Mouse (Mus musculus): ENCODE results near the gene Dpm1. TPM values are rescaled to one million over a fixed set of nuclear protein-coding genes. Genes with fewer than 3 reads are reported as not detected.

The Dpm1 gene
- polyA plus RNA-seq, 1 experiment: 14.0 TPM

DNA sequence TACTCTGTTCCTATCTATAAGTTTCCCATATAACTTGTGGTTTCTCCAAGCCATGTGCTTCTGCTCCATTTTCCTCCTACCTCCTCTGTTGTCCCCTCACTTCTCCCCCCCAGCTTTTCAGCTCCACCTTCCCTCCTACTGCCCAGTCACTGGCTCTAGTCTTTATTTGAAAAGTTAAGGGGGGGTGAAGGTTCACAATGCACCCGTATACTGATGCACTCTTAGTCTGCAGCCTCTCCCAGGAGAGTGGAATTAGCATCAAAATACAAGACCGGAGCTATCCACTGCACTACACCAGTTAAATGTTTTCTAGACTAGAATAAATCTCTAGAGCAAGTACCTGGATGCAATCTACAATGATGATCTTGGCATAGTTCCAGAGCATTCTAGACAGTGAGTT, 34.7 kb downstream of the Dpm1 start:
- Histone ChIP-seq H3K36me3 (ENCODE audit: control insufficient read depth, insufficient read depth) (peaks cover 77% of the 10 kb centered on the region), H3K79me3 (ENCODE audit: low read depth) (peaks cover 99% of the 10 kb centered on the region), H3K79me2 (ENCODE audit: control insufficient read depth, insufficient read depth) (peaks cover 100% of the 10 kb centered on the region), H3ac (ENCODE audit: control insufficient read depth, insufficient read length, low read depth) (no peak overlapping the region), H3K4me3 (ENCODE audit: insufficient read depth, poor library complexity, severe bottlenecking) (no peak overlapping the region), H3K27me3 (ENCODE audit: control insufficient read depth, insufficient read depth, insufficient read length) (no peaks in the 10 kb centered on the region)
- no peak for TF ChIP-seq MYOD1 (IDR thresholded peaks at IDR 0.05; ENCODE audit: control insufficient read depth, insufficient read length, low read depth)

DNA sequence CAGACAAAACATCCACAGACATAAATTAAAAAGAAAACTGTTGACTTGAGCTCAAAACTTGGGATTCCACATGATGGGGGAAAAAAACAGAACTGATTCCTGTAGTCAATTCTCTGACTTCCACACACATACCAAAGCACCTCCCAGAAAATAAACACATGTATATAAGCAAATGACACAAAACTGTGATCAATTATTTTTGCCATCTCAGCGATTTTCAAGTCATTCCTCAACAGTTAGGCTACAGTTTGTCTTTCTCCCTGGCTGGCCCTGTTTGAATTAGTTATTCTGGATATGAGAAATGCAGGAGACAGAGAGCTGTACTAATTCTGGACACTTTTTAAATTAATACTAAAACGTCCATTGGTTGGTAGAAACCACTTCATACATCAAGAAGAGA, 36.7 kb downstream of the Dpm1 start:
- TF ChIP-seq MAX (IDR thresholded peaks at IDR 0.05) (no peak), USF1 (IDR thresholded peaks at IDR 0.05; ENCODE audit: low read depth) (no peak), MYOG (IDR thresholded peaks at IDR 0.05; ENCODE audit: control insufficient read depth, extremely low read depth, insufficient read length) (no peak), CEBPB (IDR thresholded peaks at IDR 0.05; ENCODE audit: low read depth) (no peak), FOSL1 (IDR thresholded peaks at IDR 0.05; ENCODE audit: insufficient read depth, low read length, poor library complexity, severe bottlenecking) (no peak), CTCF (IDR thresholded peaks at IDR 0.05; ENCODE audit: control insufficient read depth, insufficient read depth, insufficient read length) (no peak), MYOD1 (IDR thresholded peaks at IDR 0.05; ENCODE audit: control insufficient read depth, insufficient read length, low read depth) (no peak)
- Histone ChIP-seq H3K4me3 (ENCODE audit: insufficient read depth, poor library complexity, severe bottlenecking) (no peak overlapping the region), H3ac (ENCODE audit: control insufficient read depth, insufficient read length, low read depth) (no peak overlapping the region), H3K27me3 (ENCODE audit: control insufficient read depth, insufficient read depth, insufficient read length) (no peaks in the 10 kb centered on the region), H3K36me3 (ENCODE audit: control insufficient read depth, insufficient read depth) (peaks cover 81% of the 10 kb centered on the region), H3K79me3 (ENCODE audit: low read depth) (peaks cover 100% of the 10 kb centered on the region), H3K79me2 (ENCODE audit: control insufficient read depth, insufficient read depth) (peaks cover 100% of the 10 kb centered on the region)

DNA sequence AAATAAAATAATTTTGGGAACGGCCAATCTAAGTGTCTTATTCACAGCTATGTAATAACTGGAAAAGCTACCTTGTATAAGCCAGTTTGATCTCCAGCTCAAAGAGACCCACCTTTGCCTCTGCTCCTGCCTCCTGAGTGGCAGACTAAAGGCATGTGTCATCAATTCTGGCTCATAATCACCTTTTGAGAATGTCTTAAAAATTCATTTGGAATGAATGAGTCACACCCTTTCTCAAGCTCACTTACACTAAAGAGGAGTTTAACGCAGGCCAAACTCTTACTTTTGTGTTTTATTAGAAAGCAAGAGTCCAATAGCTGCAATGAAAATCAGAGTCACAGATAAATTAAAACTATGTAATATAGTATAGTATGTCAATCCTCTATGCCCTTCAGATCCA, 38.5 kb downstream of the Dpm1 start:
- Histone ChIP-seq H3K4me3 (ENCODE audit: insufficient read depth, poor library complexity, severe bottlenecking) (no peak overlapping the region), H3K27me3 (ENCODE audit: control insufficient read depth, insufficient read depth, insufficient read length) (no peaks in the 10 kb centered on the region), H3ac (ENCODE audit: control insufficient read depth, insufficient read length, low read depth) (no peak overlapping the region), H3K36me3 (ENCODE audit: control insufficient read depth, insufficient read depth) (peaks cover 81% of the 10 kb centered on the region), H3K79me3 (ENCODE audit: low read depth) (peaks cover 99% of the 10 kb centered on the region), H3K79me2 (ENCODE audit: control insufficient read depth, insufficient read depth) (peaks cover 100% of the 10 kb centered on the region)
- TF ChIP-seq MAX (IDR thresholded peaks at IDR 0.05) (no peak), MYOG (IDR thresholded peaks at IDR 0.05; ENCODE audit: control insufficient read depth, extremely low read depth, insufficient read length) (no peak), CTCF (IDR thresholded peaks at IDR 0.05; ENCODE audit: control insufficient read depth, insufficient read depth, insufficient read length) (no peak), USF1 (IDR thresholded peaks at IDR 0.05; ENCODE audit: low read depth) (no peak), MYOD1 (IDR thresholded peaks at IDR 0.05; ENCODE audit: control insufficient read depth, insufficient read length, low read depth) (no peak), FOSL1 (IDR thresholded peaks at IDR 0.05; ENCODE audit: insufficient read depth, low read length, poor library complexity, severe bottlenecking) (no peak), CEBPB (IDR thresholded peaks at IDR 0.05; ENCODE audit: low read depth) (no peak)

DNA sequence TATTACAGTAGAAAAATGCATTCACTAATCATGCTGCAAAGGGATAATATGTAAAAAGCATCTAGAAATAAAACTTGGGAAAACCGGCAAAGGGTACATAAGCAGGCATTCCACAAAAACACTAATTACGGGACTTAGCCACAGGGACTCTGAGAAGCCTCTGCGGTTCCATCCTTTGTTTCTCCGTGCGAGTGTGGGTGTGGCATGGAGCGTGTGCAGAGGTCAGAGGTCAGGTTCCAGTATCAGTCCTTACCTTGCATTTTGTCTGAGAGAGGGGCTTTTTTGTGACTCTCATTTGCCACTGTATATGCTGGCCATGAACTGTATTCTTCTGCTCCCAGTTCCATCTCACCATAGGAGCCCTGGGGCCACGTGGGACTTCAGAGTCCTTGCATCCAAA, 54.4 kb downstream of the Dpm1 start:
- Histone ChIP-seq H3K79me2 (ENCODE audit: control insufficient read depth, insufficient read depth) (peaks cover under 1% of the 10 kb centered on the region), H3K4me3 (ENCODE audit: insufficient read depth, poor library complexity, severe bottlenecking) (no peak overlapping the region), H3ac (ENCODE audit: control insufficient read depth, insufficient read length, low read depth) (no peak overlapping the region), H3K79me3 (ENCODE audit: low read depth) (no peaks in the 10 kb centered on the region), H3K36me3 (ENCODE audit: control insufficient read depth, insufficient read depth) (peaks cover 8% of the 10 kb centered on the region), H3K27me3 (ENCODE audit: control insufficient read depth, insufficient read depth, insufficient read length) (no peaks in the 10 kb centered on the region)
- TF ChIP-seq CEBPB (IDR thresholded peaks at IDR 0.05; ENCODE audit: low read depth) (no peak), USF1 (IDR thresholded peaks at IDR 0.05; ENCODE audit: low read depth) (no peak), MAX (IDR thresholded peaks at IDR 0.05) (no peak), MYOD1 (IDR thresholded peaks at IDR 0.05; ENCODE audit: control insufficient read depth, insufficient read length, low read depth) (no peak), FOSL1 (IDR thresholded peaks at IDR 0.05; ENCODE audit: insufficient read depth, low read length, poor library complexity, severe bottlenecking) (no peak), CTCF (IDR thresholded peaks at IDR 0.05; ENCODE audit: control insufficient read depth, insufficient read depth, insufficient read length) (no peak), MYOG (IDR thresholded peaks at IDR 0.05; ENCODE audit: control insufficient read depth, extremely low read depth, insufficient read length) (no peak)

DNA sequence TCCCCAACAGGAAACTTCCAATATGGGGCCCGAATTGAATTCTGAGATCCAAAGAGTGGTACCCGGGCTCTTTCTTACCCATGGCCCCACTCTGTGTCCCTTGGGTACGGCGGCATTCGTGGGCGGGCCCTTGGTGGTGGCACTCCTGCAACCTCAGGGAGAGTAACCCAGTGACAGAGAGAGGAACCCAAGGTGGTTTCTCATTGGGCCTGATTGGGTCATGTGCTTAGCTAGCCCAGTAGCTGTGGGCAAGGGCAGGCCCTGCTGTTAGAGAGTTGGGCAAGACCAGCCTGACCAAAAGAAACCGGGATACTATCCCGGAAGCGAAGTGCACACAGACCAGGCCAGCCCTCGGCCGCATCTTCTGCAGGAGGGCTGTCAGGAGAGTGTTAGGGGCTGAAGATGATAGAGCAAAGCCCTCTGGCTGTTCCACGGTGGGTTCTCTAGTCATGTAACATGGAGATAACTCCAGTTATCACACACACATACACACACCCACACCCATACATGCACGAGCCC, 60.2 kb downstream of the Dpm1 start:
- Histone ChIP-seq H3K27me3 (ENCODE audit: control insufficient read depth, insufficient read depth, insufficient read length) (no peaks in the 10 kb centered on the region), H3K4me3 (ENCODE audit: insufficient read depth, poor library complexity, severe bottlenecking) (no peak overlapping the region), H3K79me2 (ENCODE audit: control insufficient read depth, insufficient read depth) (no peaks in the 10 kb centered on the region), H3K79me3 (ENCODE audit: low read depth) (no peaks in the 10 kb centered on the region), H3K36me3 (ENCODE audit: control insufficient read depth, insufficient read depth) (no peaks in the 10 kb centered on the region), H3ac (ENCODE audit: control insufficient read depth, insufficient read length, low read depth) (no peak overlapping the region)
- TF ChIP-seq USF1 (IDR thresholded peaks at IDR 0.05; ENCODE audit: low read depth) (no peak), MAX (IDR thresholded peaks at IDR 0.05) (no peak), MYOD1 (IDR thresholded peaks at IDR 0.05; ENCODE audit: control insufficient read depth, insufficient read length, low read depth) (no peak), CEBPB (IDR thresholded peaks at IDR 0.05; ENCODE audit: low read depth) (no peak), MYOG (IDR thresholded peaks at IDR 0.05; ENCODE audit: control insufficient read depth, extremely low read depth, insufficient read length) (no peak), FOSL1 (IDR thresholded peaks at IDR 0.05; ENCODE audit: insufficient read depth, low read length, poor library complexity, severe bottlenecking) (no peak), CTCF (IDR thresholded peaks at IDR 0.05; ENCODE audit: control insufficient read depth, insufficient read depth, insufficient read length) (no peak)

DNA sequence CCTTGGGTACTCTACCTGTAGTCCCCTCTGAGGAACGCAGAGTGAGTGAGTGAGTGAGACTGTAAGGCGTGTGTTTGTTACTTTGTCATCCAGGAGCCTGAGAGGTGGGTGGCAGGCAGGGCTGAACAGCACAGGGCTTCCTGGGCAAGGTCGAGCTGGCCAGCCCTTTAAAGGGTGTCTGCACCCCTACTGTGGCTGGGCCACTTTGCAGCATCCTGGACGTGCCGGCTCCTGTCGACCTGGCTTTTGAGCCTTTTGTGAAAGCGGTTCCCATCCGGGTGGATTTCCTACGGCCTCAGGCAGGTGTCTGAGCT, 60.6 kb downstream of the Dpm1 start:
- H3K36me3 ChIP-seq (ENCODE audit: control insufficient read depth, insufficient read depth): no peaks in the 10 kb centered on the region
- no peak overlapping the region for H3ac ChIP-seq (ENCODE audit: control insufficient read depth, insufficient read length, low read depth)
- no peaks in the 10 kb centered on the region for H3K27me3 ChIP-seq (ENCODE audit: control insufficient read depth, insufficient read depth, insufficient read length)
- no peak overlapping the region for H3K4me3 ChIP-seq (ENCODE audit: insufficient read depth, poor library complexity, severe bottlenecking)
- no peaks in the 10 kb centered on the region for H3K79me3 ChIP-seq (ENCODE audit: low read depth)
- no peak for TF ChIP-seq MAX (IDR thresholded peaks at IDR 0.05)
- H3K79me2 ChIP-seq (ENCODE audit: control insufficient read depth, insufficient read depth): no peaks in the 10 kb centered on the region
